ENCODE assay signal across 8 mouse cellular contexts in the genomic region with DNA sequence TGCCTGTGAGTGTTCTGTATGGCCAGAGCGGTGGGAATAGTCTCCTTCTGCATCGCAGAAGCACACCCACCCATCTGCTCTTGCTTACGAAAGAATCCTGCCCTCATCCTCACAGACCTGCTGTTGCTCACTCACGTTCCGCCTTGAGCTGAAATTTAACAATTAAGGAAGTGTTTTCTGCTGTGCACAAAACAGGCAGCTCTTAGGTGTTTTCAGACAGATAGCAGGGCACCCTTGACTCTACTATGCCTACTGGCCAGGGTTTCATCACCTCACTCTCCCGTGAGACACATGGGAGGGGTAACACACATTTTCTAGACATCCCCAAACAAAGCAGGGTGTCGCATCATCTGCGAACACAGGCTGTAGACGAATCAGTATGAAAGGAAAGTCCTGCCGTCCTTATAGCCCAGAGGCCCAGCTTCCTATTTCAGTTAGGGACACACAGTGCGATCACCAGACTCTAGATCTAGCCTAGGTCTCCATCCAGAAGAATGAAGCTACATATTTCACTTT. TPM values are rescaled to one million over a fixed set of nuclear protein-coding genes. Genes with fewer than 3 reads are reported as not detected.
DNase-seq lines count a peak whose midpoint lies in the region; ATAC-seq and TF ChIP-seq lines count a peak whose summit lies in the region.

No protein-coding gene starts in this region.

- no peaks in the 10 kb centered on the region for H3K36me3 ChIP-seq in E14TG2a.4 (ENCODE audit: insufficient read depth, low read length)
- H3K36me3 ChIP-seq in embryonic facial prominence, embryonic 13.5 days, result no peaks in the 10 kb centered on the region
- no peaks in the 10 kb centered on the region for H3K36me3 ChIP-seq in hindbrain, embryonic 16.5 days (ENCODE audit: control insufficient read depth, insufficient read depth, low read length)
- H3K36me3 ChIP-seq in midbrain, embryonic 11.5 days (ENCODE audit: control insufficient read depth, insufficient read depth, low read length), result no peaks in the 10 kb centered on the region

- DNase-seq in gastrocnemius, adult 2 months, result no peak
- DNase-seq in gastrocnemius, postnatal 10 days, result no peak
- DNase-seq in midbrain, embryonic 11.5 days (ENCODE audit: low spot score, missing footprints), result peak; percentile 92
- DNase-seq in MN1 (ENCODE audit: low spot score), result no peak
- no peak for DNase-seq in thymus, postnatal 10 days (ENCODE audit: low spot score in 2 of 2)

- peak overlapping the region; percentile 33 for H3K4me3 ChIP-seq in gastrocnemius, adult 2 months
- H3K4me3 ChIP-seq in E14TG2a.4 (replicated peaks; ENCODE audit: low read length), result peak overlapping the region; percentile 43; the same call in 1 of the 2 replicates
- peak overlapping the region; percentile 43 for H3K4me3 ChIP-seq in embryonic facial prominence, embryonic 13.5 days
- peak overlapping the region; percentile 51 for H3K4me3 ChIP-seq in hindbrain, embryonic 16.5 days (ENCODE audit: low read length)
- peak overlapping the region; percentile 32 for H3K4me3 ChIP-seq in midbrain, embryonic 11.5 days (ENCODE audit: low read depth, low read length)

- TF ChIP-seq CTCF in gastrocnemius, adult 2 months (IDR thresholded peaks at IDR 0.05), result no peak
- no peak for TF ChIP-seq CTCF in E14TG2a.4 (conservative IDR thresholded peaks at IDR 0.05; ENCODE audit: low read length)

- H3K27ac ChIP-seq in gastrocnemius, adult 2 months, result peak overlapping the region; percentile 16; the same call in 1 of the 2 replicates
- H3K27ac ChIP-seq in embryonic facial prominence, embryonic 13.5 days, result peak overlapping the region; percentile 69
- peak overlapping the region; percentile 86 for H3K27ac ChIP-seq in hindbrain, embryonic 16.5 days (ENCODE audit: low read depth, low read length)
- H3K27ac ChIP-seq in midbrain, embryonic 11.5 days (ENCODE audit: low read depth, low read length), result peak overlapping the region; percentile 17

- no peaks in the 10 kb centered on the region for H3K9me3 ChIP-seq in E14TG2a.4 (ENCODE audit: low read length)
- H3K9me3 ChIP-seq in embryonic facial prominence, embryonic 13.5 days, result no peaks in the 10 kb centered on the region
- H3K9me3 ChIP-seq in hindbrain, embryonic 16.5 days (ENCODE audit: control insufficient read depth, low read length), result no peaks in the 10 kb centered on the region
- H3K9me3 ChIP-seq in midbrain, embryonic 11.5 days (ENCODE audit: control insufficient read depth, low read length), result no peaks in the 10 kb centered on the region

- H3K4me1 ChIP-seq in E14TG2a.4 (replicated peaks; ENCODE audit: low read depth, low read length), result peaks cover 59% of the 10 kb centered on the region
- peaks cover 33% of the 10 kb centered on the region for H3K4me1 ChIP-seq in embryonic facial prominence, embryonic 13.5 days
- peaks cover 34% of the 10 kb centered on the region for H3K4me1 ChIP-seq in hindbrain, embryonic 16.5 days (ENCODE audit: control insufficient read depth, insufficient read depth, low read depth, low read length)
- peaks cover 28% of the 10 kb centered on the region for H3K4me1 ChIP-seq in midbrain, embryonic 11.5 days (ENCODE audit: control insufficient read depth, insufficient read depth, low read length)

- intact Hi-C loops in gastrocnemius, adult 2 months (cut with DNase I), result no loop called here

- H3K9ac ChIP-seq in embryonic facial prominence, embryonic 13.5 days, result peak overlapping the region; percentile 66
- peak overlapping the region; percentile 69 for H3K9ac ChIP-seq in hindbrain, embryonic 16.5 days (ENCODE audit: low read depth, low read length)
- H3K9ac ChIP-seq in midbrain, embryonic 11.5 days (ENCODE audit: low read length), result peak overlapping the region; percentile 58

- no peaks in the 10 kb centered on the region for H3K27me3 ChIP-seq in E14TG2a.4 (ENCODE audit: insufficient read depth, low read length)
- no peaks in the 10 kb centered on the region for H3K27me3 ChIP-seq in embryonic facial prominence, embryonic 13.5 days
- H3K27me3 ChIP-seq in hindbrain, embryonic 16.5 days (replicated peaks; ENCODE audit: control insufficient read depth, insufficient read depth, low read length), result no peaks in the 10 kb centered on the region
- H3K27me3 ChIP-seq in midbrain, embryonic 11.5 days (ENCODE audit: control insufficient read depth, insufficient read depth, low read length), result no peaks in the 10 kb centered on the region

- H3K4me2 ChIP-seq in embryonic facial prominence, embryonic 13.5 days, result peak overlapping the region; percentile 69
- H3K4me2 ChIP-seq in hindbrain, embryonic 16.5 days (ENCODE audit: low read length), result peak overlapping the region; percentile 71
- peak overlapping the region; percentile 47 for H3K4me2 ChIP-seq in midbrain, embryonic 11.5 days

- WGBS in embryonic facial prominence, embryonic 13.5 days, result 9% methylated on average over 11 of the region's 11 CpGs
- WGBS in hindbrain, embryonic 16.5 days, result 4% methylated on average over 11 of the region's 11 CpGs
- 38% methylated on average over 11 of the region's 11 CpGs for WGBS in midbrain, embryonic 11.5 days

- ATAC-seq in embryonic facial prominence, embryonic 13.5 days (ENCODE audit: insufficient number of reproducible peaks, insufficient read depth, low FRiP score, low TSS enrichment, low read depth), result no peak
- ATAC-seq in hindbrain, embryonic 16.5 days, result peak; percentile 44
- no peak for ATAC-seq in midbrain, embryonic 11.5 days (ENCODE audit: low FRiP score)

RNA-seq across cellular contexts. Expression of a gene that starts 2.4 kb away (rescaled TPM):
- total RNA-seq in gastrocnemius, adult 2 months (2021), result 1 to 10 TPM; 3.1 to 4.0 TPM
- total RNA-seq in gastrocnemius, postnatal 10 days (2021), result 10 to 100 TPM; 18.2 to 18.4 TPM
- 63.0 and 71.4 TPM in 2 replicates for polyA plus RNA-seq in embryonic facial prominence, embryonic 13.5 days (2015; fragmentation: Nextera tagmentation; extraction: Ambion mirVana)
- 362 and 384 TPM in 2 replicates for polyA plus RNA-seq in hindbrain, embryonic 16.5 days (2015; fragmentation: Nextera tagmentation; extraction: Ambion mirVana)
- 134 and 152 TPM in 2 replicates for polyA plus RNA-seq in midbrain, embryonic 11.5 days (2014; fragmentation: Nextera tagmentation; extraction: Ambion mirVana)

Comparison
In these comparisons a context has a peak if more than half of its experiments do, and no peak if none do; other contexts are left out.
1. H3K27ac ChIP-seq: peak in every context shown above with its lines; median percentile 86 in hindbrain, embryonic 16.5 days; 69 in embryonic facial prominence, embryonic 13.5 days; 17 in midbrain, embryonic 11.5 days; 16 in gastrocnemius, adult 2 months.